Mouse (Mus musculus): ENCODE data around the gene Tnip2.

GRCm38 (mm10) chr5:34547410-34547809 is 33.6 kb upstream of the Tnip2 start:
- TF ChIP-seq CTCF (IDR thresholded peaks at IDR 0.05): peak; percentile 76
- no peak for TF ChIP-seq EP300 (IDR thresholded peaks at IDR 0.05)
